Mouse (Mus musculus): ENCODE results near the gene Cdc34.

Gene Cdc34

DNA sequence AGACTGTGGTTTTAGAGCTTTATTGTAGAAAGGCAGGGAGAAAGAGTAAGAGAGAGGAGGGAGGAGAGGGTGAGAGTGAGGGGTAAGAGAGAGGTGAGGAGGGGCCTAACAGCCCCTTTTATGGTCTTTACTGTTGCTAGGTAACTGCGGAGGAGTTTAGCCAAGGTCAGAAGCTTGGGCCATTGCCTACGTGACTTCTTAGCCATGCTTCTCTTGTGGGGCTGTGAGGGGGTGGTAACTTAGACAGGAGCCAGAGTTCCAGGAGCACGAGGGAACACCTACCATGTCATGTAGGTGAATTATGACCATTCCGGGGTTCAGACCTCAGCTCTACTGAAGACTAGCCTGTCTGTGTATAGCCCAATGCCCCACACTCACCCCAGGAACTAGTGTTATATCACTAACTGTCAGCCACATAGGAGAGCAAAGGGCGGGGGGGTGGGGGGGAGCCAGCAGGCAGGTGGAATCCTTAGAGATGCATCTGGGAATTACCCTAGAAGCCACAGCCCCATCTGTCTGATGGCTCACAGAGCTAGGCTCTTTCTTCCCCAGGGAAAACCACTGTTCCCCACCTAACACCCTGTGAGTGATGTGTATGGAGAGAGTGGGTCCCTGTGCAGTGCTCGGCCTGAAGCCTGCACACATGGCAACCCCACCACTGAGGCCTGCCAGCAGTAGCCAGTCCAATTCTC, 10.5 kb upstream of the Cdc34 start:
- DNase-seq: no peak

DNA sequence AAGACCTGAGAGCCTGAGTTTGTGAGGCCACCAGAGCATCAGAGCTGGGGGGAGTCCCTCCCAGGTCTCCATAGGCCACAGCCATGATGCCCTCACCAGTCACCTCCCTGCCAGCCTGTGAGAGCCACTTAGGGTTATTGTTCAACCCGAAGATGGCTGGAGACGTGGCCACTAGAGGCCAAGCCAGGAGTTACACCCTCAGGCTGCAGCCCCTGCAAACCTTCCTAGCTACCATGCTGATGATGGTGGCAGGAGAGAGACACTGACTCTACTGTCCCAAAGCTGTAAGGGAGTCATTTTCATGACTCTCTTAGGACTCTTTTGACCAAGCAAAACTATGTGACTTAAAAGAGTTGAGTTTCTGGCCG, 9.9 kb upstream of the Cdc34 start:
- no peak for DNase-seq

DNA sequence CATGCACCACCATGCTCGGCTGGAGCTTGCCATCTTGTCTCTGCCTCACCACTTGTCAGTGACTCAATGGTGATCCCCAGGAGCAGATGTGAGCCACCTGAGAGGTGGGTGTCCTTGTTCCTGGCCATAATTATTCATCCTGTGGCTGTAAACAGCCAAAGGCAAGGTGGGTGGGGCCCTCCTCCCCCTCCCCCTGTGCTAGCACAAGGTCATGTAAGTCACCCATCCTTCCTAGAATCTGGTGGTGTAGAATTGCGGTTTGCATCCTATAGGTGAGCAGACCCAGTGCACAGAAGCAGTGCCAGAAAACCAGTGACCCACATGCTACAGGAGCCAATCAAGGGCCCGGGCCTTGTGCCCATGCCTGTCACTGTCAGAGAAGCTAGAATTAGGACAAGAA, 8.9 kb upstream of the Cdc34 start:
- DNase-seq: no peak

GRCm38 (mm10) chr10:79675346-79676035, 6.5 kb upstream of the Cdc34 start:
- DNase-seq: no peak

GRCm38 (mm10) chr10:79680606-79681495, 1.1 kb upstream of the Cdc34 start:
- DNase-seq: no peak

DNA sequence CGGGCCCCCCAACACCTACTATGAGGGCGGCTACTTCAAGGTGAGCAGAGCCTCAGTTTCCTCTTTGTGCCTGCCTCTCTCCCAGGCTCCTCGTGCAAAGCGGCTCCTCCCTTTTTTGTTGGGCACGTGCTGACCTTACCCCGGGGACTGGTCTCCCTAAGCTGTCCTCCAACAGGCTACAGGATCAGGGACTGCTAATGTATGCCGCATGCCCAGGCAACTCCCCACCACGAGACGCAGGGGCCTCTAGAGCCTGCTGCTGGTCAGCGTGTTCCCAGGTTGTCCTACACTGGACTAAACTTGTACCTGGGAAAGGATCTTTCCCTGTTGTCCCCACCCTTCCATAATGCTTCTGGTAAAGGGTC, 538 bp downstream of the Cdc34 start:
- DNase-seq: peak; percentile 46

DNA sequence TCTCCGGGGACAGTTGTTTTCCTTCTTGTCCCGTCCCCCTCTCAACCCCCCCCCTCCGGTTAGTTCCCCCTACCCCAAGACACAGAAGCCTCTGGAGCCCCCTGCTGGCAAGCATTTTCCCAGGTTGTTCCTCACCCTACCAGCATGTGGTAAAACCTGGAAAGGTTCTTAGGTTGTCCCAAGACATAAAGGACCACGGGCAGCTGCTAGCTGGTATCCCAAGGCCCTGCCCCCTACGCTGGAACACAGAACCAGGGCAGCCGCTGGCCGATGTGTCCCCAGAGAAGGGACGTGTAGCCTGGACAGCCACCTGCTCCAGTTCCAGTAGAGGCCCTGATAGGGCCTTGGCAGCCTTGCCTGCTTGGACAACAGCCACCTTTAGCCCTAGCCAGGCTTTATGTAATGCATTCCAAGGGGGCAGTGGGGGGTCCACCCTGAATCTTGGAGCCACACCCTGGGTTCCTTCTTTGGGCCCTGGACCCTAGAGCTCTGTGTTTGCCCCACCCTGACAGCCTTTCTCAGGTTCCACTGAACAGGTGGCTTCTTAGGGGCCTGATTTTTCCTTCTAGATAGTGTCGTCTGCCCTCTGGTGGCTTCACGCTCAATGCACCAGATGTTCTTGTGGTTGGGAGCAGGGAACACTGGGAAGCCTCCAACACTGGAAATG, 1.1 kb downstream of the Cdc34 start:
- peak; percentile 83 for DNase-seq

DNA sequence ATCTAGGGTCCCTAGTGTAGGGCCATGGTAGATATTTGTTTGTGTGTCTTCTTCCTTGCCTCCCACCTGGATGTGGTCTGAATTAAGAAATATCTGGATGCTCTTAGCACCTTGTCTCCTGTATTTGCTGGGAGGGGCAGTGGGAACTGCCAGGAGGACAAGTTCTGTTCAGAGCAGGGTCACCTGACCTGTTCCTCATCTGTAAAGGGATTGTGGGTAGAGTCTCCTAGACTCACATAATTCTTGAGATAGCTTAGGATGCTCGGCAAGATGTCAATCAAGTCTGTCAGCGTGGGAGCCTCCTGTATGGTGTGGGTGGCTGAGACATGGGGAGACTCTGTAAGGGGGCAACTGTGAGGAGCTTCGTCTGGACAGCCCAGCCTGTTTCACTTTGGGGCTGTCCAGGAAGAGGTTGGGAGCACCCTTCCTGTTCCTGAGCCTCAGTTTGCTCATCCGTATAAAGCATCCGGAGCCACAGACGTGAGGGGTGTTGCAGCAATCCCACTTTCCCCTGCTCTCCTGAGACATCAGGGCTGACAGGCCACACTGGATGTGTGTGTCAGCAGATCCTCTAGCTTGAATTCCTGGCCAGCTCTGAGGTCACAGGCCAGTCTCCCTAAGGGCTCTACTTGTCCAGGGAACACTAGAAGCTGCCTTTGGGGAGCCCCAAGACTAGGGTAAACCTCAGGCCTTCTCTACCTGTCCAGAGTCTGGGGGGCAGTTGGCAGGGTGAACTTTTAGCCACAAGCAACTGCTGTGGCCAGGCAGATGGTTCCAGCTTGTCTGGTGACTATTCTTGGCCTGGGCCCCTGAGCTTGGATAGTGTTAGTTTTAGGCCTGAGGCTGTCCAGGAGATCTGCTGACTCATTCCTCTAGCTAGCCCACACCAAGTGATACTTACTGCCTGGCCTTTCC, 2.0 kb downstream of the Cdc34 start:
- DNase-seq: no peak

DNA sequence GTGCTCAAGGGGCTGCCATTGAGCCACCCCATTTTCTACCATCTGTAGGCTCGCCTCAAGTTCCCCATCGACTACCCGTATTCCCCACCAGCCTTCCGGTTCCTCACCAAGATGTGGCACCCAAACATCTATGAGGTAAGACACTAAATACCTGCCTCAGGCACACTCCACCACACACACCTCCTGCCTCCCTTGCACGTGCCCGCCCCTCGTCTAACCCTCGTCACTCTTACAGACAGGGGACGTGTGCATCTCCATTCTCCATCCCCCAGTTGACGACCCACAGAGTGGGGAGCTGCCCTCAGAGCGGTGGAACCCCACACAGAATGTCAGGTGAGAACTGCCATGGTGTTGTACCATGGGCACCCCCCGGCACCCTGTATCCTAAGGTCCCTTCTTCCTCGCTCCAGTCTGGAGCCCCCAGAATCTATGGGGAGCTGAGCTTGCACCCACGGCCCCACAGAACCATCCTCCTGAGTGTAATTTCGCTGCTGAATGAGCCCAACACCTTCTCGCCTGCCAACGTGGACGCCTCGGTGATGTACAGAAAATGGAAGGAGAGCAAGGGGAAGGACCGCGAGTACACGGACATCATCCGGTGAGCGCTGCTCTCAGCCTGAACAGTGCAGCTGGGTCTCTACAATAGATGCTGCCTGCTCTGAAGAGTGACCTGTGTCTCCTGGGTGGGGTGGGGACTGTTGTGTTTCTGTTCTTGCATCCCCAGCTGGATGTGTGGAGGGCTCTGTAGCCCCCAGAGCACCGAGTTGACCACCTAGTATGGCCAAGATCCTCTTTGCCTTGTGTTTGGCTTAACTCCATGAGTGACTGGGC, 3.0 kb downstream of the Cdc34 start:
- DNase-seq: no peak

GRCm38 (mm10) chr10:79686219-79686618, 4.2 kb downstream of the Cdc34 start:
- DNase-seq: no peak

GRCm38 (mm10) chr10:79686691-79687090, 4.7 kb downstream of the Cdc34 start:
- DNase-seq: no peak

DNA sequence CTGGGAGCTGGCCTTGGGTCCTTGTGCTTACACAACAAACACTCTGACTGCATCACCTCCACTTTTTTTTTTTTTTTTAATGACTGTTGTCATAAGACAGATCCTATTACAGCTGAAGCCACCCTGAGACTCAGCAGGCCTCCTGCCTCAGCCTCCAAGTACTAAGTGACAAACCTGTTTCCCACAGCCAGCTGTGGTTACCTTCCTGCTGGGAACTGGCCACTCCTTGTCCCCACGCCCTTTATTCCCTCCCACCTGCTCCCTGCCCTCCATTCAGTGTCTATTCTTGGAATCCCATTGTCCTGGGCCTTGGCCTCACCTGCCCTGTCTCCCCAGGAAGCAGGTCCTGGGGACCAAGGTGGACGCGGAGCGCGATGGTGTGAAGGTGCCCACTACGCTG, 5.5 kb downstream of the Cdc34 start:
- DNase-seq: no peak

DNA sequence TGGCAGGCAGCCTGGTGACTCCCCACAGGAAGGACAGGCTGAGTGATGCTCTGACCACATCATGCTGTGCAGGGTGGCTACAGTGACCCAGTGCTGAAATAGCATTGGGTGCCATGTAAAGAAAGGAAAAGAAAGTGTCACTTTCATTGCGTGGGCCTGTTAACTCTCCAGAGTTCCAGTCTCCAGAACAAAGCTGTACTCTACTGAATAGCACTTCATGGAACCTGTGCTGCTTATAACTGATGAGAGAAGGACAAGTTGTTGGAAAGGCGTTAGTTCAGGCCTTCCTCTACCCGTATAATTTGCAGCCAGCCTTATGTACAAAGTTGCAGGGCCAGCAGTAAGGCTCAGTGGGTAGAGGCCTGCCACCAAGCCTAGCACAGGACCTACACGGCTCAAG, 6.7 kb downstream of the Cdc34 start, which contains the start of gene Gzmm:
Gzmm (plus strand) TSS at position 301 of the 400 bp plus-strand sequence.
- no peak for DNase-seq

GRCm38 (mm10) chr10:79689178-79689577, 7.2 kb downstream of the Cdc34 start:
- DNase-seq: no peak

DNA sequence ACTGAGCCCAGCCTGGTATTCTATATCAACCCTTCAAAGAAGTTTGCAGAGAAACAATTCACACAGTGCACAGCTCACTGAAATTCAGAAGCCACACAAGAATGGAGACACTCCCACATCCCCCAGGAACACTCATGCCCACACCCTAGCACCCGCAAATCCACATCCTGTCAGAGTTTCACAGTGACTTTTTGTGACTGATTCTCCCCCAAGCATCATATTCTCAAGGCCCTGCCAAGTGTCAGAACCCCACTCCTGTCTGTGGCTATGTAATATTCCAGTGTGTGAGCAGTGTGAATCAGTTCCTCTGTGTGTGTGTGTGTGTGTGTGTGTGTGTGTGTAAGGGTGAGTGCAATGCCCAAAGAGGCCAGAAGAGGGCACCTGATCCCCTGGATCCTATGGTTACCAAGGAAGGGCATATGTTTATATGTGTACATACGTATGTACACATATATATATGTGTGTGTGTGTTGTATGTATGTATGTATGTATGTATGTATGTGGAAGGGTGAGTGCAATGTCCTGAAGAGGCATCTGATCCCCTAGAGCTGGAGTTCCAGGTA, 10.1 kb downstream of the Cdc34 start:
- no peak for DNase-seq

- DNase-seq: no peak
Observed at GRCm38 (mm10) chr10:79693580-79694378, 11.8 kb downstream of the Cdc34 start.

DNA sequence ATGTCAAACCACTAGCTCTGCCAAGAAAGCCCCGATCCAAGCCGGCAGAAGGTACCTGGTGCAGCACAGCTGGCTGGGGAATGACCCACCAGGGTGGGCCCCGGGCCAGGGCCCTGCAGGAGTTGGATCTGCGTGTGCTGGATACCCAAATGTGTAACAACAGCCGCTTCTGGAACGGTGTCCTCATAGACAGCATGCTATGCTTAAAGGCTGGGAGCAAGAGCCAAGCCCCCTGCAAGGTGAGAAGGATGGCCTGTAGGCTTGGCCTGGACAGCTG, 12.3 kb downstream of the Cdc34 start:
- no peak for DNase-seq

DNA sequence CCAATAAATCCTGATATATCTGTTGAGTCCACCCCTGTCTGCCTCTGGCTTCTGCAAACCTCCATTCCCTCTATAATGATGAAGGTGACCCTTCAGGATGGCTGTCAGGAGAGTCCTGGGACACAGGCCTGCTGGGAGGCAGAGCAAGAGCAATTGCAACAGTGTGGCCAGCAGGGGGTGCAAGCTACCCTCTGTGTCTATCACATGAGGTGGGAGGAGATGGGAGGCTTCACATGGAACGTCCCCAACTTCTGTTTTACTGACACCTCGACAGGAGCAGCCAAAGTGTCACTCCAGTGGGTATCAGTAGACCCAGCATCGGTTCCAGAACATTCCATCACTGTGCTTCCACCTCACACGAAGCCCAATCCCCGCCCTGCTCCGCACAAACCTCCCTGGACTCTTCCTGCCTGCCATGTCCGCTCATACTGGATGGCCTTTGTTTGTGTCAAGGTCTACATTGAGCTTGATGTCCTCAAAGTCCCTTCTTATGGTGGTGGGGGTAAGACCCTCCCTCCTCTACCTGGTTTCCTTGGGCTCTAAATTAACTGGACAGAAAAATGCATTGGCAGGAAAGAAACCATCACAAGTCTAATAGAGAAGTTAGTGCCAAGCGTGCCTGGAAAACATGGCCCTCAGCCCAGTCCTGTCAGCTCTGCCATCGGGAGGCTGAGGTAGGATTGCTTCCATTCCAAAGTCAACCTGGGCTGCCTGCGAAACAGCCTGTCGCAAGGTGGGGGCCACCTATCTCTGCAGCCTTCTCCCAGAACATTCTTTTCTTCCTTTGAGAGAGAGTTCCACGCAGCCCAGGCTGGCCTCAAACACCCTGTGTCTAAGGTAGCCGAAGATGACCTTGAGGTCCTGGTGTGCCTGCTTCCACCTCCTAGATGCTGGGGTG, 13.5 kb downstream of the Cdc34 start:
- peak; percentile 76 for DNase-seq

- DNase-seq: no peak
Observed at GRCm38 (mm10) chr10:79696129-79696651, 14.2 kb downstream of the Cdc34 start.

Data from kidney, adult 9 months (tissue).